Mouse (Mus musculus) kidney, embryonic 15.5 days (tissue): Measurements from ENCODE around the gene Rc3h2. TPM values are rescaled to one million over a fixed set of nuclear protein-coding genes. Genes with fewer than 3 reads are reported as not detected.

ENCODE experiments used
- polyA plus RNA-seq: library from polyadenylated mRNA; unstranded; fragments of >200 nt; fragmentation: Nextera tagmentation; extraction: Ambion mirVana; gene quantifications from 2 replicates; pipeline ENCODE4 v1.2.1, GENCODE M21; 2015

The Rc3h2 gene
- polyA plus RNA-seq, 1 experiment from 2014 or later: 15.6 TPM

Other genes starting within 250 kb of the Rc3h2 start
- not detected in 2 replicates for gene Olfr365, start 234.7 kb downstream of the Rc3h2 start, polyA plus RNA-seq
- not detected in 2 replicates for gene Olfr366, start 211.3 kb downstream of the Rc3h2 start, polyA plus RNA-seq
- gene Olfr368, start 96.4 kb downstream of the Rc3h2 start, polyA plus RNA-seq: not detected in 2 replicates
- gene Pdcl, start 63.6 kb downstream of the Rc3h2 start, polyA plus RNA-seq: 46.2 and 51.6 TPM in 2 replicates
- 9.1 and 9.3 TPM in 2 replicates for gene Zbtb26, start 20.2 kb upstream of the Rc3h2 start, polyA plus RNA-seq
- gene Zbtb6, start 20.3 kb upstream of the Rc3h2 start, polyA plus RNA-seq: 8.3 and 9.5 TPM in 2 replicates
- gene Rabgap1, start 20.4 kb upstream of the Rc3h2 start, polyA plus RNA-seq: 41.5 and 45.8 TPM in 2 replicates
- 1.4 and 1.7 TPM in 2 replicates for gene Gpr21, start 93.4 kb upstream of the Rc3h2 start, polyA plus RNA-seq